22 mouse cellular contexts compared by ENCODE assay signal in genomic region chr9:94628948-94629347, GRCm38 (mm10).
"Had no signal": no experiment of that assay in that cellular context is flagged by ENCODE, and none has a peak within 500 bp of the region (broad histone marks: within the 10 kb centered on the region; RNA-seq: fewer than 3 reads in every experiment).

No protein-coding gene starts in this region.

- H3K4me2 ChIP-seq: liver, embryonic 15.5 days; lung, embryonic 15.5 days; midbrain, embryonic 12.5 days; neural tube, embryonic 13.5 days; neural tube, embryonic 15.5 days had no signal

- H3K9ac ChIP-seq: liver, embryonic 15.5 days; liver, postnatal 0 days; lung, embryonic 15.5 days; midbrain, embryonic 12.5 days; neural tube, embryonic 13.5 days; neural tube, embryonic 15.5 days had no signal

- H3K27ac ChIP-seq: liver, embryonic 15.5 days; lung, embryonic 15.5 days; macrophage; midbrain, embryonic 12.5 days; neural tube, embryonic 13.5 days; neural tube, embryonic 15.5 days had no signal

- ATAC-seq: liver, postnatal 0 days; lung, postnatal 0 days; midbrain, embryonic 16.5 days had no signal

- H3K36me3 ChIP-seq: liver, embryonic 15.5 days; lung, embryonic 15.5 days; midbrain, embryonic 12.5 days; neural tube, embryonic 13.5 days; neural tube, embryonic 15.5 days had no signal

- H3K27me3 ChIP-seq: liver, embryonic 15.5 days; lung, embryonic 15.5 days; megakaryocyte, embryonic 14.5 days; midbrain, embryonic 12.5 days; neural tube, embryonic 13.5 days; neural tube, embryonic 15.5 days had no signal

- H3K4me1 ChIP-seq: liver, embryonic 15.5 days; lung, embryonic 15.5 days; megakaryocyte, embryonic 14.5 days; midbrain, embryonic 12.5 days; neural tube, embryonic 13.5 days; neural tube, embryonic 15.5 days had no signal

- DNase-seq: liver, postnatal 0 days; lung, adult 2 months; lung, postnatal 14 days; lung, postnatal 36 days; midbrain, embryonic 14.5 days; retina, postnatal 1 day; right cerebral cortex, postnatal 14 days; right cerebral cortex, postnatal 4 days; spleen, adult 18-20 months; thymus, adult 18-20 months; thymus, postnatal 14 days; thymus, postnatal 36 days had no signal

- H3K4me3 ChIP-seq: liver, embryonic 15.5 days; lung, embryonic 15.5 days; megakaryocyte, embryonic 14.5 days; midbrain, embryonic 12.5 days; myocyte; neural tube, embryonic 13.5 days; neural tube, embryonic 15.5 days had no signal

- H3K9me3 ChIP-seq: liver, embryonic 15.5 days; lung, embryonic 15.5 days; midbrain, embryonic 12.5 days; neural tube, embryonic 15.5 days had no signal
